Mouse (Mus musculus) liver, embryonic 11.5 days (tissue): ENCODE results near the gene Mslnl. TPM values are rescaled to one million over a fixed set of nuclear protein-coding genes. Genes with fewer than 3 reads are reported as not detected.

Experiments used
- ATAC-seq: fragments of 200-750 bp; cut with Nextera tagmentation; replicated peaks from 2 replicates; pipeline ENCODE4 v1.8.0; 2017; ENCODE audit warnings: moderate number of reproducible peaks, mild to moderate bottlenecking, moderate TSS enrichment, moderate library complexity; ENCODE audit not compliant: low FRiP score
- DNase-seq: peaks from one replicate; pipeline ENCODE4 v3.0.0-alpha.2; 2017; ENCODE audit warnings: low spot score
- H3K27ac ChIP-seq: fragments of 300-500 bp; sonication (generic); 2 replicates; pipeline ENCODE4 v1.5.1; 2014; ENCODE audit warnings: mild to moderate bottlenecking, low read depth, low read length, control low read depth
- H3K27me3 ChIP-seq: fragments of 300-500 bp; sonication (generic); replicated peaks from 2 replicates; pipeline ENCODE4 v1.6.1; 2014; ENCODE audit warnings: low read length, mixed read lengths; ENCODE audit not compliant: control insufficient read depth, insufficient read depth
- H3K36me3 ChIP-seq: fragments of 300-500 bp; sonication (generic); 2 replicates; pipeline ENCODE4 v1.6.1; 2014; ENCODE audit warnings: mild to moderate bottlenecking, low read length, moderate library complexity, mixed read lengths; ENCODE audit not compliant: control insufficient read depth, insufficient read depth
- H3K4me1 ChIP-seq: fragments of 300-500 bp; sonication (generic); replicated peaks from 2 replicates; pipeline ENCODE4 v1.6.1; 2014; ENCODE audit warnings: low read length, mixed read lengths; ENCODE audit not compliant: control insufficient read depth, insufficient read depth
- H3K4me2 ChIP-seq: fragments of 300-500 bp; sonication (generic); 2 replicates; pipeline ENCODE4 v1.6.1; 2014; ENCODE audit warnings: mild to moderate bottlenecking, control low read depth, moderate library complexity
- H3K4me3 ChIP-seq: fragments of 300-500 bp; sonication (generic); 2 replicates; pipeline ENCODE4 v1.5.1; 2014; ENCODE audit warnings: low read depth, low read length, control low read depth
- H3K9ac ChIP-seq: fragments of 300-500 bp; sonication (generic); 2 replicates; pipeline ENCODE4 v1.6.1; 2014; ENCODE audit warnings: low read depth, low read length, control low read depth
- H3K9me3 ChIP-seq: fragments of 300-500 bp; sonication (generic); 2 replicates; pipeline ENCODE4 v1.6.1; 2016; ENCODE audit warnings: low read length, inconsistent platforms, mixed read lengths; ENCODE audit not compliant: control insufficient read depth
- WGBS: fragments of 180-500 bp; shearing (Covaris S2); extraction: QIAGEN DNeasy Blood & Tissue Kit; methylation state at CpG from one replicate; pipeline ENCODE4 v1.1.7; 2014; 5-methylcytosine and 5-hydroxymethylcytosine counted together
- polyA plus RNA-seq: library from polyadenylated mRNA; unstranded; fragments of >200 nt; fragmentation: Nextera tagmentation; extraction: Ambion mirVana; gene quantifications from 2 replicates; pipeline ENCODE4 v1.2.1, GENCODE M21; 2014

Gene Mslnl
- polyA plus RNA-seq, 1 experiment from 2014 or later = not detected

GRCm38 (mm10) chr17:25783861-25784574 is 48.2 kb downstream of the Mslnl start:
- no peak overlapping the region for H3K27ac ChIP-seq
- no peaks in the 10 kb centered on the region for H3K9me3 ChIP-seq
- DNase-seq (no peak), ATAC-seq (no peak)
- H3K36me3 ChIP-seq = peaks cover 24% of the 10 kb centered on the region
- H3K4me1 ChIP-seq = peaks cover 9% of the 10 kb centered on the region
- H3K9ac ChIP-seq = peak overlapping the region; percentile 76
- H3K4me3 ChIP-seq = peak overlapping the region; percentile 73
- peak overlapping the region; percentile 92 for H3K4me2 ChIP-seq
- 82% methylated on average over 15 of the region's 15 CpGs for WGBS
- H3K27me3 ChIP-seq = no peaks in the 10 kb centered on the region

GRCm38 (mm10) chr17:25785281-25785745 is 49.5 kb downstream of the Mslnl start, which contains the start of gene Haghl:
Gene Haghl, minus strand, starts transcription at chr17:25785673.
- no peaks in the 10 kb centered on the region for H3K9me3 ChIP-seq
- no peaks in the 10 kb centered on the region for H3K27me3 ChIP-seq
- H3K27ac ChIP-seq = peak within 1 kb of the TSS; percentile 73
- peaks cover 22% of the 10 kb centered on the region for H3K36me3 ChIP-seq
- H3K4me2 ChIP-seq = peak within 1 kb of the TSS; percentile 92
- peak; percentile 78 for ATAC-seq
- peaks cover 9% of the 10 kb centered on the region for H3K4me1 ChIP-seq
- H3K4me3 ChIP-seq = peak within 1 kb of the TSS; percentile 73
- peak; percentile 96 for DNase-seq
- H3K9ac ChIP-seq = peak within 1 kb of the TSS; percentile 76
- WGBS = under 1% methylated on average over 23 of the region's 23 CpGs

GRCm38 (mm10) chr17:25786280-25786679 is 50.4 kb downstream of the Mslnl start, which contains the start of gene Ccdc78:
Gene Ccdc78, plus strand, starts transcription at chr17:25786580.
- peak within 1 kb of the TSS; percentile 76 for H3K9ac ChIP-seq
- peak within 1 kb of the TSS; percentile 73 for H3K4me3 ChIP-seq
- 74% methylated on average over 3 of the region's 3 CpGs for WGBS
- no peaks in the 10 kb centered on the region for H3K27me3 ChIP-seq
- peaks cover 16% of the 10 kb centered on the region for H3K36me3 ChIP-seq
- peak within 1 kb of the TSS; percentile 92 for H3K4me2 ChIP-seq
- ATAC-seq (no peak), DNase-seq (no peak)
- H3K27ac ChIP-seq = peak within 1 kb of the TSS; percentile 73
- no peaks in the 10 kb centered on the region for H3K9me3 ChIP-seq
- H3K4me1 ChIP-seq = peaks cover 17% of the 10 kb centered on the region

- H3K36me3 ChIP-seq = peaks cover 11% of the 10 kb centered on the region
- no peaks in the 10 kb centered on the region for H3K9me3 ChIP-seq
- H3K9ac ChIP-seq = no peak overlapping the region
- H3K27me3 ChIP-seq = no peaks in the 10 kb centered on the region
- H3K4me2 ChIP-seq = no peak overlapping the region
- no peak for ATAC-seq
- no peak overlapping the region for H3K4me3 ChIP-seq
- peaks cover 20% of the 10 kb centered on the region for H3K4me1 ChIP-seq
- H3K27ac ChIP-seq = no peak overlapping the region
- 91% methylated on average over 9 of the region's 9 CpGs for WGBS
- DNase-seq = no peak
These were observed 51.1 kb downstream of the Mslnl start for GRCm38 (mm10) chr17:25786781-25787504.

- Histone ChIP-seq H3K4me1 (peaks cover 28% of the 10 kb centered on the region), H3K9me3 (no peaks in the 10 kb centered on the region), H3K27me3 (no peaks in the 10 kb centered on the region), H3K4me3 (peak overlapping the region; percentile 85), H3K9ac (peak overlapping the region; percentile 81), H3K27ac (peak overlapping the region; percentile 94), H3K4me2 (peak overlapping the region; percentile 82), H3K36me3 (no peaks in the 10 kb centered on the region; the same call in 1 of the 2 replicates)
- DNase-seq (no peak), ATAC-seq (no peak; the same call in 1 of the 2 replicates)
- WGBS = 30% methylated on average over 19 of the region's 19 CpGs
These were observed 55.5 kb downstream of the Mslnl start for GRCm38 (mm10) chr17:25791320-25791842.

- H3K9ac ChIP-seq = peak overlapping the region; percentile 81
- H3K4me3 ChIP-seq = peak overlapping the region; percentile 85
- ATAC-seq (peak; percentile 69), DNase-seq (peak; percentile 86)
- H3K27ac ChIP-seq = peak overlapping the region; percentile 94
- H3K36me3 ChIP-seq = no peaks in the 10 kb centered on the region; the same call in 1 of the 2 replicates
- H3K4me1 ChIP-seq = peaks cover 28% of the 10 kb centered on the region
- H3K4me2 ChIP-seq = peak overlapping the region; percentile 82
- WGBS = under 1% methylated on average over 45 of the region's 45 CpGs
- no peaks in the 10 kb centered on the region for H3K27me3 ChIP-seq
- H3K9me3 ChIP-seq = no peaks in the 10 kb centered on the region
These were observed 56.1 kb downstream of the Mslnl start for GRCm38 (mm10) chr17:25791843-25792527.

GRCm38 (mm10) chr17:25792615-25793014 is 56.8 kb downstream of the Mslnl start, which contains the start of gene Fam173a:
Gene Fam173a, minus strand, starts transcription at chr17:25792901.
- Histone ChIP-seq H3K9me3 (no peaks in the 10 kb centered on the region), H3K9ac (peak within 1 kb of the TSS; percentile 81), H3K27ac (peak within 1 kb of the TSS; percentile 94), H3K27me3 (no peaks in the 10 kb centered on the region), H3K4me1 (peaks cover 32% of the 10 kb centered on the region), H3K36me3 (no peaks in the 10 kb centered on the region; the same call in 1 of the 2 replicates), H3K4me3 (peak within 1 kb of the TSS; percentile 85), H3K4me2 (peak within 1 kb of the TSS; percentile 82)
- DNase-seq (peak; percentile 71), ATAC-seq (peak; percentile 46; the same call in 1 of the 2 replicates)
- 1% methylated on average over 14 of the region's 14 CpGs for WGBS

DNA sequence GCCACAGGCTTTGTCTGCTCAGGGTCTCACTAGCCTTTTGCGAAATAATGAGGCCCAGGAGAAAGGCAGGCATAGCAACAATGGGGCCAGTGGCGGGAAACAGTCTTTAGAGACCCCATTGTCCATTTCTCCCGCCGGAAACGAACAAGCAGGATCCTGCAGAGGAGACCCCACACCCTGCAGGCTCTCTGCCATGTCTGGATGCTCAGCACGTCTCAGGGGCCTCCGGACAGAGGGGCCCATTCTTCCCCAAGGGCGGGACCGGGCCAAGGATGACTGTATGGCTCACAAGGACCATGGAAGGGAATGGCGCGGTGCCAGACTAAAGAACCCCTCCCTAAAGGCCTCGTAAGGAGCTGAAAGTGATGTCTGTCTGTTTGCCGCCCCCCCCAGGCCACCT is 58.4 kb downstream of the Mslnl start:
- no peaks in the 10 kb centered on the region for H3K27me3 ChIP-seq
- H3K4me1 ChIP-seq = peaks cover 33% of the 10 kb centered on the region
- no peak overlapping the region for H3K9ac ChIP-seq
- 90% methylated on average over 13 of the region's 13 CpGs for WGBS
- no peak overlapping the region for H3K4me2 ChIP-seq
- no peak for DNase-seq
- no peaks in the 10 kb centered on the region for H3K9me3 ChIP-seq
- no peaks in the 10 kb centered on the region for H3K36me3 ChIP-seq
- H3K4me3 ChIP-seq = no peak overlapping the region
- ATAC-seq = no peak
- H3K27ac ChIP-seq = no peak overlapping the region
